Mouse (Mus musculus): ENCODE measurements around the gene AC131692.1. TPM values are rescaled to one million over a fixed set of nuclear protein-coding genes. Genes with fewer than 3 reads are reported as not detected.
A peak's percentile ranks its signal among the peaks of the same experiment; 100 is the strongest.
"Not testable (repeated sequence)": the region's sequence is repeated elsewhere in the genome, so short reads cannot be mapped to it uniquely, and the experiment has no call there.

The AC131692.1 gene
- polyA plus RNA-seq, 1 experiment from 2014 or later = 0.62 TPM

GRCm38 (mm10) chr19:6118677-6119185 is 24.5 kb downstream of the AC131692.1 start:
- Histone ChIP-seq H3K4me3 (ENCODE audit: low read depth, low read length) (peak overlapping the region; percentile 82), H3K27ac (ENCODE audit: low read length) (peak overlapping the region; percentile 98), H3K27me3 (ENCODE audit: control insufficient read depth, insufficient read depth, low read length) (no peaks in the 10 kb centered on the region), H3K9ac (replicated peaks; ENCODE audit: low read depth, low read length) (peak overlapping the region; percentile 63; the same call in 1 of the 2 replicates), H3K4me2 (replicated peaks; ENCODE audit: low read depth, low read length) (peak overlapping the region; percentile 64), H3K4me1 (ENCODE audit: control insufficient read depth, insufficient read depth, low read length) (peaks cover 13% of the 10 kb centered on the region; the same call in 1 of the 2 replicates), H3K9me3 (ENCODE audit: control insufficient read depth, low read depth, low read length) (no peaks in the 10 kb centered on the region), H3K36me3 (ENCODE audit: control insufficient read depth, insufficient read depth, low read length) (peaks cover 20% of the 10 kb centered on the region)
- 1% methylated on average over 8 of the region's 8 CpGs for WGBS
- ATAC-seq (ENCODE audit: insufficient number of reproducible peaks, insufficient read depth, low FRiP score, low read depth) = no peak

- no peak overlapping the region for H3K4me3 ChIP-seq (ENCODE audit: low read depth, low read length)
- no peaks in the 10 kb centered on the region for H3K27me3 ChIP-seq (ENCODE audit: control insufficient read depth, insufficient read depth, low read length)
- ATAC-seq (ENCODE audit: insufficient number of reproducible peaks, insufficient read depth, low FRiP score, low read depth) = no peak
- H3K27ac ChIP-seq (ENCODE audit: low read length) = no peak overlapping the region
- H3K4me2 ChIP-seq (replicated peaks; ENCODE audit: low read depth, low read length) = no peak overlapping the region
- peaks cover 11% of the 10 kb centered on the region; the same call in 1 of the 2 replicates for H3K4me1 ChIP-seq (ENCODE audit: control insufficient read depth, insufficient read depth, low read length)
- H3K9me3 ChIP-seq (ENCODE audit: control insufficient read depth, low read depth, low read length) = no peaks in the 10 kb centered on the region
- no peaks in the 10 kb centered on the region; the same call in 1 of the 2 replicates for H3K36me3 ChIP-seq (ENCODE audit: control insufficient read depth, insufficient read depth, low read length)
- H3K9ac ChIP-seq (replicated peaks; ENCODE audit: low read depth, low read length) = no peak overlapping the region; the same call in 1 of the 2 replicates
- 28% methylated on average over 19 of the region's 19 CpGs for WGBS
Observed at GRCm38 (mm10) chr19:6121761-6122160, 27.5 kb downstream of the AC131692.1 start.

DNA sequence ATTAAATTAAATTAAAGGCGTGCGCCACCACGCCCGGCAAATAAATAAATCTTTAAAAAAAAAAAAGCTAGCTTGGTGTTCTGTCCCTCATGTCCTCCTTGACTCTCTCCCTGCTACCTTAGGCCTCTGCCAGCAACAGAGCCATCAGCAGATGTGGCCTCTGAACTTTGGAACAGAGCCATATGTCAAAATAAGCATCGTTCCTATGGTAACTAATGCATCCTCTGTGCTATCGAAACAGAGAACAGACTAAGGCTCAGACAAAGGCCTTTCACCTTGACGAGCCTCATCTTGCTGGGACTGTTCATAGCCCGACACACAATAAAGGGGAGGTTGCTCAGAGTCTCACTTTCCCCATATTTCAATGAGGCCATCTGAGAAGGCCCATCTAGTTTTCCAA is 29.1 kb downstream of the AC131692.1 start:
- Histone ChIP-seq H3K4me3 (ENCODE audit: low read depth, low read length) (no peak overlapping the region), H3K4me1 (ENCODE audit: control insufficient read depth, insufficient read depth, low read length) (peaks cover 8% of the 10 kb centered on the region; the same call in 1 of the 2 replicates), H3K4me2 (replicated peaks; ENCODE audit: low read depth, low read length) (no peak overlapping the region), H3K27me3 (ENCODE audit: control insufficient read depth, insufficient read depth, low read length) (no peaks in the 10 kb centered on the region), H3K27ac (ENCODE audit: low read length) (no peak overlapping the region), H3K36me3 (ENCODE audit: control insufficient read depth, insufficient read depth, low read length) (no peaks in the 10 kb centered on the region; the same call in 1 of the 2 replicates), H3K9ac (replicated peaks; ENCODE audit: low read depth, low read length) (no peak overlapping the region), H3K9me3 (ENCODE audit: control insufficient read depth, low read depth, low read length) (no peaks in the 10 kb centered on the region)
- 54% methylated on average over 8 of the region's 8 CpGs for WGBS
- no peak for ATAC-seq (ENCODE audit: insufficient number of reproducible peaks, insufficient read depth, low FRiP score, low read depth)

- H3K9me3 ChIP-seq (ENCODE audit: control insufficient read depth, low read depth, low read length) = no peaks in the 10 kb centered on the region
- no peak for ATAC-seq (ENCODE audit: insufficient number of reproducible peaks, insufficient read depth, low FRiP score, low read depth)
- no peak overlapping the region for H3K4me2 ChIP-seq (replicated peaks; ENCODE audit: low read depth, low read length)
- no peaks in the 10 kb centered on the region; the same call in 1 of the 2 replicates for H3K36me3 ChIP-seq (ENCODE audit: control insufficient read depth, insufficient read depth, low read length)
- 77% methylated on average over 2 of the region's 2 CpGs for WGBS
- no peak overlapping the region for H3K4me3 ChIP-seq (ENCODE audit: low read depth, low read length)
- no peaks in the 10 kb centered on the region for H3K27me3 ChIP-seq (ENCODE audit: control insufficient read depth, insufficient read depth, low read length)
- 0 out of 2 replicates have a peak, but pooled peaks cover 6% of the 10 kb centered on the region for H3K4me1 ChIP-seq (ENCODE audit: control insufficient read depth, insufficient read depth, low read length)
- no peak overlapping the region for H3K9ac ChIP-seq (replicated peaks; ENCODE audit: low read depth, low read length)
- H3K27ac ChIP-seq (ENCODE audit: low read length) = no peak overlapping the region
Observed at GRCm38 (mm10) chr19:6124898-6125297, 30.7 kb downstream of the AC131692.1 start.

- H3K9ac ChIP-seq (replicated peaks; ENCODE audit: low read depth, low read length) = no peak overlapping the region
- H3K4me3 ChIP-seq (ENCODE audit: low read depth, low read length) = no peak overlapping the region
- ATAC-seq (ENCODE audit: insufficient number of reproducible peaks, insufficient read depth, low FRiP score, low read depth) = no peak
- 0 out of 2 replicates have a peak, but pooled peaks cover 6% of the 10 kb centered on the region for H3K4me1 ChIP-seq (ENCODE audit: control insufficient read depth, insufficient read depth, low read length)
- WGBS = 33% methylated on average over 4 of the region's 4 CpGs
- H3K4me2 ChIP-seq (replicated peaks; ENCODE audit: low read depth, low read length) = no peak overlapping the region
- H3K9me3 ChIP-seq (ENCODE audit: control insufficient read depth, low read depth, low read length) = no peaks in the 10 kb centered on the region
- no peak overlapping the region for H3K27ac ChIP-seq (ENCODE audit: low read length)
- no peaks in the 10 kb centered on the region for H3K27me3 ChIP-seq (ENCODE audit: control insufficient read depth, insufficient read depth, low read length)
- H3K36me3 ChIP-seq (ENCODE audit: control insufficient read depth, insufficient read depth, low read length) = no peaks in the 10 kb centered on the region; the same call in 1 of the 2 replicates
Observed at GRCm38 (mm10) chr19:6126289-6126688, 32.1 kb downstream of the AC131692.1 start.

GRCm38 (mm10) chr19:6126789-6127580 is 32.8 kb downstream of the AC131692.1 start:
- H3K9me3 ChIP-seq (ENCODE audit: control insufficient read depth, low read depth, low read length) = no peaks in the 10 kb centered on the region
- H3K27ac ChIP-seq (ENCODE audit: low read length) = peak overlapping the region; percentile 29; the same call in 1 of the 2 replicates
- peak overlapping the region; percentile 47 for H3K4me2 ChIP-seq (replicated peaks; ENCODE audit: low read depth, low read length)
- peak overlapping the region; percentile 30 for H3K4me3 ChIP-seq (ENCODE audit: low read depth, low read length)
- no peaks in the 10 kb centered on the region for H3K36me3 ChIP-seq (ENCODE audit: control insufficient read depth, insufficient read depth, low read length)
- ATAC-seq (ENCODE audit: insufficient number of reproducible peaks, insufficient read depth, low FRiP score, low read depth) = no peak
- 0 out of 2 replicates have a peak, but pooled peaks cover 6% of the 10 kb centered on the region for H3K4me1 ChIP-seq (ENCODE audit: control insufficient read depth, insufficient read depth, low read length)
- H3K9ac ChIP-seq (replicated peaks; ENCODE audit: low read depth, low read length) = no peak overlapping the region
- WGBS = 71% methylated on average over 10 of the region's 10 CpGs
- no peaks in the 10 kb centered on the region for H3K27me3 ChIP-seq (ENCODE audit: control insufficient read depth, insufficient read depth, low read length)

DNA sequence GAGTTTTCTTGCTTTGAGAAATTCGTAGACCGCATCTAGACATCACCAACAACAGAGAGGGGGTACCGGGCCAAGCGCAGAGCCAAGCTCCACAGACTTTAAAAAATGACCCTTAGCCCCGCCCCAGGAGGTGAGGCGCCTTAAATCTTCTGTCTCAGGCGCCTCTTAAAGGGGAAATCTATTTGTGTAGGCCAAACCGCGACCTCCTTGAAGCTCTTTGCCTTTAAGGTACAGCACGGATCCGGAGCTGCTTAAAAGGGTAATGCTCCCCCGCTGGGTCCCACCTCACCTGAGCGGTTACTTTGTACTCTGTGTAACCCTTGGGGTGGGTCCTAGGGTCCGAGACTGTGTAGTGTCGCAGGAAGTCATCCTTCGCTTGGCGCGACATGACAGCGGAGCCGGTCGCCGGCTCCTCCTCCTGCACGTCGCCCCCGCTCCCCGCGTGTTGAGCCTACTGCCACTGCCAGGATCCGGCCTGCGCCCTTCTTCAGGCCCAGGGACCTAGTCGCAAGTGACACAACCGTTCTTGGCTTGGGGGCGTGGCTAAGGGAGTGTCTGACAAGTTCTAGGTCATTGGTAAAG is 33.6 kb downstream of the AC131692.1 start, which contains the start of gene Snx15:
Gene Snx15 (minus strand): TSS at position 545 of the 582 bp plus-strand sequence.
- H3K4me2 ChIP-seq (replicated peaks; ENCODE audit: low read depth, low read length) = peak within 1 kb of the TSS; percentile 47
- no peaks in the 10 kb centered on the region for H3K9me3 ChIP-seq (ENCODE audit: control insufficient read depth, low read depth, low read length)
- peak within 1 kb of the TSS; percentile 29; the same call in 1 of the 2 replicates for H3K27ac ChIP-seq (ENCODE audit: low read length)
- peak; percentile 91 for ATAC-seq (ENCODE audit: insufficient number of reproducible peaks, insufficient read depth, low FRiP score, low read depth)
- under 1% methylated on average over 32 of the region's 32 CpGs for WGBS
- 0 out of 2 replicates have a peak, but pooled peaks cover 6% of the 10 kb centered on the region for H3K4me1 ChIP-seq (ENCODE audit: control insufficient read depth, insufficient read depth, low read length)
- peak within 1 kb of the TSS; percentile 30 for H3K4me3 ChIP-seq (ENCODE audit: low read depth, low read length)
- no peaks in the 10 kb centered on the region for H3K36me3 ChIP-seq (ENCODE audit: control insufficient read depth, insufficient read depth, low read length)
- no peaks in the 10 kb centered on the region for H3K27me3 ChIP-seq (ENCODE audit: control insufficient read depth, insufficient read depth, low read length)
- H3K9ac ChIP-seq (replicated peaks; ENCODE audit: low read depth, low read length) = peak within 1 kb of the TSS; percentile 31

- not testable (repeated sequence) for H3K9ac ChIP-seq (replicated peaks; ENCODE audit: low read depth, low read length); ATAC-seq (ENCODE audit: insufficient number of reproducible peaks, insufficient read depth, low FRiP score, low read depth); H3K27ac ChIP-seq (ENCODE audit: low read length); H3K4me3 ChIP-seq (ENCODE audit: low read depth, low read length); H3K4me1 ChIP-seq (ENCODE audit: control insufficient read depth, insufficient read depth, low read length); H3K4me2 ChIP-seq (replicated peaks; ENCODE audit: low read depth, low read length); H3K36me3 ChIP-seq (ENCODE audit: control insufficient read depth, insufficient read depth, low read length); H3K27me3 ChIP-seq (ENCODE audit: control insufficient read depth, insufficient read depth, low read length); H3K9me3 ChIP-seq (ENCODE audit: control insufficient read depth, low read depth, low read length)
- WGBS = 73% methylated on average over 7 of the region's 7 CpGs
Observed at GRCm38 (mm10) chr19:6130414-6131128, 36.4 kb downstream of the AC131692.1 start.

All from stomach, embryonic 14.5 days (tissue).